Mouse (Mus musculus) c-Kit-negative CD71-positive TER-119-positive erythroid progenitor cells, embryonic 14.5 days (primary cell): Measurements from ENCODE around the gene Vmn1r199.
"Not testable (repeated sequence)": the region's sequence is repeated elsewhere in the genome, so short reads cannot be mapped to it uniquely, and the experiment has no call there.

Source experiments
- DNase-seq: peaks from one replicate; pipeline ENCODE4 v3.0.0-alpha.2; 2013; ENCODE audit warnings: low read depth, low spot score

Vmn1r199 gene

DNA sequence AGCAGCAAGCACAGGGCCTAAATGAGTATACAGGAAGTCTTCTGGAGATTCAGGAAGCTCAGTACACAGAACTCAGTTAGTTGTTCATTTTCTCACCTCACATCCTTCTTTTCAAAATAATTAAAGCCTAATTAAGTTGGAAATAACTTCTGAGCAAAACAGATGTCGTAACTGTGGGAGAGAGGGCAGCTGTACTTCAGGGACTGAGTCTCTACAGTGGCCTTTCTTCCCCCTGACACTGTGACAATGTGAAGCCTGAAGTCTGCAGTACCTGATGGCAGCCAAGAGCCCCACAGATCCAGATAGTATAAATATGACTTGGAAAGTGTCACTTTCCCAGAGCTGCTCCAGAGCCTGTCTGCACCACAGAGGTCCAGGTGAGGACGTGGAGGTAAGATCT lies at the start of gene Vmn1r199:
Gene Vmn1r199, plus strand, starts transcription at position 301 of the 400 bp plus-strand sequence.
- DNase-seq: no peak

DNA sequence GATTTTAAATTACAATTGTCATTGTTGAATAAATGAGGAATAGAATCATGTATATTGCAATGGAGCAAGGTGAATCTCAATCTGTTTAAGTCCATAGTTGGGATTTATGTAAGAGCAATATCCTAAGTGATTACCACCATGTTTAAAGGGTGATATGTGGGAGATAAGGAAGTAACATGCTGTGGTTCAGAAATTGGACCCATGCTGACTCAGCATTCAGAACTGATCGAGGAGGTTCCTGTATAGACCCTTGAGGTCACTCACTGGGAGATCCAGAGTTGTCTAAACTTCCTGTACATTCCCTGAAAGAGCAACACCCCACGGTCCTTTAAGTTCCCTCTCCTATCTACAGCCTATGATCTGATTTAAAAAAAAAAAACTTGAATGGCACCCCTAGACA lies 46.3 kb upstream of the Vmn1r199 start:
- DNase-seq: no peak

DNA sequence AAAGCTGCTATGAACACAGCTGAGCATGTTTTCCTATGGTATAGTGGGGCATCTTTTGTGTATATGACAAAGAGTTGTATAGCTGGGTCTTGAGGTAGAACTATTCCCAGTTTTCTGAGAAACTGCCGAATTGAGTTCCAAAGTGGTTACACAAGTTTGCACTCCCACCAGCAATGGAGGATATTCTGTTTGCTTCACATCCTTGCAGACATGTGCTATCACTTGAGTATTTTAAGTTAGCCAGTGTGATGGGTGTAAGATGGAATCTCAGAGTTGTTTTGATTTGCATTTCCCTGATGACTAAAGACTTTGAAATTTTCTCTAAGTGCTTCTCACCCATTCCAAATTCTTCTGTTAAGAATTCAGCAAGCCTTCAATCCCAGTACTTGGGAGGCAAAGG lies 44.1 kb upstream of the Vmn1r199 start:
- DNase-seq: no peak

DNA sequence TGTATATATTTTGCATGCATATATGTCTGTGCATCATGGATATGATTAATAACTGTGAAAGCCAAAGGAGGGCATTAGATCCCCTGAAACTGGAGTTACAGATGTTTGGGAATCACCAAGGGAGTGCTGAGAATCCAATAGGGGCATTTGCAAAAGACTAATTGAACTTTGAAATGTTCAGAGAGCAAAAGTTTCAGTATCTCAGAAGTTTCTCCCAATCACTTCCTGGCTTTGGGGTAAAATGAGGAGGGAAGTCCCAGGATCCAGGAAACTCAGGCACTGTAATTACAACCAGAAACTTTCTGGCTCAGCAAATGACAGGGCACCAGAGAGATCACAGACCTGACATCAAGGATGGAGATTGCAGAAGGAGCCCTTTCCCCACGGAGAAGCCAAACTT lies 29.6 kb upstream of the Vmn1r199 start, which contains the start of gene Vmn1r198:
Gene Vmn1r198, plus strand, starts transcription at position 301 of the 400 bp plus-strand sequence.
- DNase-seq: no peak

DNA sequence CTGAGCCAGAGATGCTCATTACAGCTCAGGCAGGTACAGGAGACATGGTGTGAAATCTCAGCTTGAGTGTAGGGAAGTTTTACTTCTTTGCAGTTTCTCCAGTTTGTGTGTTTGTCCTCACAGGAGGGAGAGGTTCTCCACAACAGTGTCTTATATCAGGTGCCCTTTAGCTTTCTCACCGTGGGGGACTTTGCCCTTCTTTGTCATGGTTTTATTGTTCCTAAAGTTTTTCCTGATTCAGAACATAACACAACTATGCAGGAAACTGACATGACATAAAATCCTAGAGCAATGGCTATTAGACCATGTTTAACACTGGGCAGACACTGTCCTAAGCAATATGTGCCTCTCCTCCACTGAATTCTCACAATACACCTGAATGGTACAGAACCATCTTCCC lies 28.8 kb upstream of the Vmn1r199 start:
- no peak for DNase-seq

DNA sequence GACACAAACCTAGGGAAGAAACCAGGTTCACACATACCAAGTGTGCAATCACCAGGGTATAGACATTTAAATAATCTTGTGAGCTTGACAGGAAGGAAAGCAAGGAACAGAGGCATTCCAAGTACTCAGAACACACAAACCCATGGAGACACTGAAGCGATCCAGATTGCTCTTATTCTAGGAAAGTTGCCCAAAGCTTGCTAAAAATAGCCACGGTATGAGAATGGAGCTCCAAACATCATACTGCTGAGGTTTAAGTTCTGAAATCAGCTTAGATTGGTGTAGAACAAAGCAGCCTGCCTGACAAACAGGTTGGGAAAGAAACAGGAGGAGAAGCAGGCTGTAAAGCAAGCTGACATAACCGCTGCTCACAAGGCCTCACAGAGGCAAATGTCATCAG lies 1.5 kb downstream of the Vmn1r199 start:
- not testable (repeated sequence) for DNase-seq

DNA sequence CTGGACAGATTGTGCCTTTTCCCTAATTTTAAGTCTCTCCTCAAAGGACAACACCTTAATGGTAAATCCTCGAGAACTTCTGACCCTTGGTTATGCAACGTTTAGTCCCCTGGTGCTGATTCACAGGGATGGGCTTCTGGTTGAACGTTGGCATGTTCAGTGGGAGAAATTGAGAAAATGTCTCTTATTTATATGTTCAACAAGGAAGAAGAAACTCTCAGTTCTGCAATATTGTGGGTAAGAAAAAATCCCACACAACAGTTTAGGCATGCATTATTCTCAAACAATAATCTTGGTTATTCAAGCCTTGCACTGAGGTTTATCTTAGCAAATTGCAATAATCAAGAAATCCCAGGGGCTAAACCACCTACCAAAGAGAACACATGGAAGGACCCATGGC lies 3.8 kb downstream of the Vmn1r199 start:
- DNase-seq: no peak

DNA sequence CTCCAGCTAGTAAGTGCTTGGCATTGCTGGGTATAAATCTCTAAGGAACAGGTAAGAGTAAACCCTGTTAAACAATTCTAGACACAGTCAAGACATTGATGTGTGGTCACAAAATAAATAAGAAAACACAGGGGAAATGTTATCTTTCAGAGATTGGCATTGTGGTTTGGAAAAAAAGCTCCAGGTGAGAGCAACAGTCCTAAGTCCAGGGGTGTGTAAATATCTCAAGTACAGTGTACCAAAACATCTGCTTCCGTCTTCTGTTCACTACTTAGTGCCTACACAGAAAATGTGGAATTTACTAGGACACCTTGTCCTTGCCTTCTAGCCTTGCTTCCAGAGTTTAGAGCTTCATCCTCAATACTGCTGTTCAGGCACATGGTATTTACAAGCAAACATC lies 7.4 kb downstream of the Vmn1r199 start:
- DNase-seq: no peak

DNA sequence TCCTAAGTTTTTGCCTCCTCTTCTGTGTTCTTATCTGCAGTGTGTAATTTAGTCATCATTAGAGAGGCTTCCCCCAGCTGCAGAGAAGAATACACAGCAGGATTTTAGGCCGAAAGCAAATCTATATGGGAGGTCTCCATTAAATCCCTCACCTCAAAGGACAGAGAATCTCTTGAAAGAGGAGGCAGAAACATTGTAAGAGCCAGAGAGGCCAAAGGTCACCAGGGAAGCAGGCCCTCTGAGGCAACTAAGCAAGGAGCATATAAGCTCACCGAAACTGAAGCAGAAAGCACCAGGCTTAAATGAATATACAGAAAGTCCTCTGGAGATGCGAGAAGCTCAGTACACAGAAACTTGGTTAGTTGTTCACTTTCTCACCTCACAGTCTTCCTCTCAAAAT lies 10.5 kb downstream of the Vmn1r199 start, which contains the start of gene Vmn1r200:
Gene Vmn1r200, plus strand, starts transcription at position 301 of the 400 bp plus-strand sequence.
- no peak for DNase-seq

DNA sequence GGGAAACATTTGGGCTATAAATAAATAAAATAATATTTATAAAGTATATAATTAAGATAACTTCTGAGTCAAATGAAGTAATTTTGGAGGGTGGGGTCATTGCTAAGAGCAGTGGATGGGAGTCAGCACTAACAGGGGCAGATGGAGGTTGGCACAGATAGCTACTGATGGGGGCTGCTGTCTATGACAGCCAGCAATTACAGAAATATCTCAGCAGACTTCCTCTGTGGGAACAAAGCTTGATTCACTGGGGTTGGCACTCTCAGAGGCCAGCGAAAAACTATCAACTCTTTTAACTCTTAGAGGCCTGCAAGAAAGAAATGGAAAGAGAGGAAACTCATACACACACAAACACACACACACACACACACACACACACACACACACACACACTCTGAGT lies 23.4 kb downstream of the Vmn1r199 start:
- no peak for DNase-seq
